Mouse (Mus musculus): ENCODE measurements around the gene E030018B13Rik. TPM values are rescaled to one million over a fixed set of nuclear protein-coding genes. Genes with fewer than 3 reads are reported as not detected.

E030018B13Rik gene
- total RNA-seq, 2 experiments from 2014 or later: not detected

GRCm38 (mm10) chr7:63912924-63913723 lies 3.5 kb upstream of the E030018B13Rik start:
- DNase-seq: no peak
- intact Hi-C loops (cut with DNase I; ENCODE audit: low total_unique reads): no loop called here

- intact Hi-C loops (cut with DNase I; ENCODE audit: low total_unique reads): no loop called here
- DNase-seq: no peak
Observed at GRCm38 (mm10) chr7:63913724-63914692, 2.6 kb upstream of the E030018B13Rik start.

- DNase-seq: no peak
- intact Hi-C loops (cut with DNase I; ENCODE audit: low total_unique reads): no loop called here
Observed at GRCm38 (mm10) chr7:63914891-63915290, 1.8 kb upstream of the E030018B13Rik start.

GRCm38 (mm10) chr7:63917693-63918092 lies 1.0 kb downstream of the E030018B13Rik start:
- intact Hi-C loops (cut with DNase I; ENCODE audit: low total_unique reads): no loop called here
- peak; percentile 51 for DNase-seq

GRCm38 (mm10) chr7:63918771-63919768 lies 2.4 kb downstream of the E030018B13Rik start:
- no peak for DNase-seq
- intact Hi-C loops (cut with DNase I; ENCODE audit: low total_unique reads): no loop called here

GRCm38 (mm10) chr7:63921909-63922562 lies 5.4 kb downstream of the E030018B13Rik start:
- intact Hi-C loops (cut with DNase I; ENCODE audit: low total_unique reads): no loop called here
- DNase-seq: no peak

- no peak for DNase-seq
- intact Hi-C loops (cut with DNase I; ENCODE audit: low total_unique reads): no loop called here
Observed at GRCm38 (mm10) chr7:63922571-63922970, 5.9 kb downstream of the E030018B13Rik start.

GRCm38 (mm10) chr7:63922975-63923374 lies 6.3 kb downstream of the E030018B13Rik start:
- no peak for DNase-seq
- intact Hi-C loops (cut with DNase I; ENCODE audit: low total_unique reads): no loop called here

- no peak for DNase-seq
- intact Hi-C loops (cut with DNase I; ENCODE audit: low total_unique reads): no loop called here
Observed at GRCm38 (mm10) chr7:63924151-63924550, 7.5 kb downstream of the E030018B13Rik start.

- intact Hi-C loops (cut with DNase I; ENCODE audit: low total_unique reads): no loop called here
- peak; percentile 65 for DNase-seq
Observed at GRCm38 (mm10) chr7:63924747-63925412, 8.2 kb downstream of the E030018B13Rik start.

- peak; percentile 55 for DNase-seq
- intact Hi-C loops (cut with DNase I; ENCODE audit: low total_unique reads): no loop called here
Observed at GRCm38 (mm10) chr7:63925413-63926360, 9.0 kb downstream of the E030018B13Rik start.

GRCm38 (mm10) chr7:63926492-63926891 lies 9.8 kb downstream of the E030018B13Rik start:
- DNase-seq: no peak
- intact Hi-C loops (cut with DNase I; ENCODE audit: low total_unique reads): no loop called here

GRCm38 (mm10) chr7:63927121-63927520 lies 10.5 kb downstream of the E030018B13Rik start:
- intact Hi-C loops (cut with DNase I; ENCODE audit: low total_unique reads): no loop called here

GRCm38 (mm10) chr7:63929080-63929479 lies 12.4 kb downstream of the E030018B13Rik start:
- peak; percentile 67 for DNase-seq
- intact Hi-C loops (cut with DNase I; ENCODE audit: low total_unique reads): no loop called here

More at GRCm38 (mm10) chr7:63927121-63927520, 10.5 kb downstream of the E030018B13Rik start:
- no peak for DNase-seq

GRCm38 (mm10) chr7:63930132-63930531 lies 13.5 kb downstream of the E030018B13Rik start:
- intact Hi-C loops (cut with DNase I; ENCODE audit: low total_unique reads): loop anchor here (5.0 kb wide), 1 partner anchor 73 kb away; no protein-coding TSS in a partner anchor

GRCm38 (mm10) chr7:63930766-63931165 lies 14.1 kb downstream of the E030018B13Rik start:
- DNase-seq: no peak
- intact Hi-C loops (cut with DNase I; ENCODE audit: low total_unique reads): loop anchor here (5.0 kb wide), 1 partner anchor 73 kb away; no protein-coding TSS in a partner anchor

More at GRCm38 (mm10) chr7:63930132-63930531, 13.5 kb downstream of the E030018B13Rik start:
- no peak for DNase-seq

GRCm38 (mm10) chr7:63932461-63932860 lies 15.8 kb downstream of the E030018B13Rik start:
- intact Hi-C loops (cut with DNase I; ENCODE audit: low total_unique reads): loop anchor here (5.0 kb wide), 1 partner anchor 75 kb away; no protein-coding TSS in a partner anchor
- no peak for DNase-seq

Data from gastrocnemius, postnatal 14 days (tissue).